Mouse (Mus musculus) kidney, adult 2 months (tissue): Measurements from ENCODE around the gene Dlgap5.

Source experiments
- CTCF ChIP-seq: fragments of 200-500 bp; conservative IDR thresholded peaks from 2 replicates; pipeline ENCODE4 v1.5.1; 2011; ENCODE audit warnings: low read depth, mild to moderate bottlenecking, control low read depth, low read length, moderate library complexity, mixed read lengths; ENCODE audit not compliant: insufficient read depth, insufficient read length
- POLR2A ChIP-seq: fragments of 200-500 bp; IDR thresholded peaks from one replicate; pipeline ENCODE4 v1.6.1; 2011; ENCODE audit warnings: low read depth, low read length, control low read depth

- no peak for TF ChIP-seq CTCF
- TF ChIP-seq POLR2A, result no peak
These were observed 61.6 kb downstream of the Dlgap5 start for GRCm38 (mm10) chr14:47356622-47357021.
